Mouse (Mus musculus) liver, embryonic 16.5 days (tissue): ENCODE measurements around the gene Tsacc. TPM values are rescaled to one million over a fixed set of nuclear protein-coding genes. Genes with fewer than 3 reads are reported as not detected.
"Not testable (repeated sequence)": the region's sequence is repeated elsewhere in the genome, so short reads cannot be mapped to it uniquely, and the experiment has no call there.

Source experiments
- ATAC-seq: fragments of 200-750 bp; cut with Nextera tagmentation; 2 replicates; pipeline ENCODE4 v1.8.0; 2017; ENCODE audit warnings: low read depth, mild to moderate bottlenecking, moderate number of reproducible peaks, moderate library complexity
- H3K27ac ChIP-seq: fragments of 300-500 bp; sonication (generic); 2 replicates; pipeline ENCODE4 v1.5.1; 2014; ENCODE audit warnings: mild to moderate bottlenecking, low read length
- H3K27me3 ChIP-seq: fragments of 300-500 bp; sonication (generic); 2 replicates; pipeline ENCODE4 v1.6.1; 2014; ENCODE audit warnings: low read depth, low read length, mixed read lengths; ENCODE audit not compliant: control insufficient read depth, insufficient read depth
- H3K36me3 ChIP-seq: fragments of 300-500 bp; sonication (generic); 2 replicates; pipeline ENCODE4 v1.6.1; 2014; ENCODE audit warnings: mild to moderate bottlenecking; ENCODE audit not compliant: control insufficient read depth, insufficient read depth
- H3K4me1 ChIP-seq: fragments of 300-500 bp; sonication (generic); 2 replicates; pipeline ENCODE4 v1.6.1; 2014; ENCODE audit warnings: low read depth, low read length, mixed read lengths; ENCODE audit not compliant: control insufficient read depth
- H3K4me2 ChIP-seq: fragments of 300-500 bp; sonication (generic); 2 replicates; pipeline ENCODE4 v1.6.1; 2014; ENCODE audit warnings: low read depth, low read length, mixed read lengths
- H3K4me3 ChIP-seq: fragments of 300-500 bp; sonication (generic); 2 replicates; pipeline ENCODE4 v1.5.1; 2014; ENCODE audit warnings: low read depth, mild to moderate bottlenecking, low read length
- H3K9ac ChIP-seq: fragments of 300-500 bp; sonication (generic); 2 replicates; pipeline ENCODE4 v1.6.1; 2014; ENCODE audit warnings: low read depth, low read length
- H3K9me3 ChIP-seq: fragments of 300-500 bp; sonication (generic); replicated peaks from 2 replicates; pipeline ENCODE4 v1.6.1; 2016; ENCODE audit warnings: low read length; ENCODE audit not compliant: control insufficient read depth
- WGBS: fragments of 180-500 bp; shearing (Covaris S2); extraction: QIAGEN DNeasy Blood & Tissue Kit; methylation state at CpG from one replicate; pipeline ENCODE4 v1.1.7; 2014; ENCODE audit not compliant: insufficient replicate concordance; 5-methylcytosine and 5-hydroxymethylcytosine counted together
- polyA plus RNA-seq: library from polyadenylated mRNA; unstranded; fragments of >200 nt; fragmentation: Nextera tagmentation; extraction: Ambion mirVana; gene quantifications from 2 replicates; pipeline ENCODE4 v1.2.1, GENCODE M21; 2015

Gene Tsacc
- polyA plus RNA-seq, 1 experiment from 2014 or later, result 4.1 TPM

DNA sequence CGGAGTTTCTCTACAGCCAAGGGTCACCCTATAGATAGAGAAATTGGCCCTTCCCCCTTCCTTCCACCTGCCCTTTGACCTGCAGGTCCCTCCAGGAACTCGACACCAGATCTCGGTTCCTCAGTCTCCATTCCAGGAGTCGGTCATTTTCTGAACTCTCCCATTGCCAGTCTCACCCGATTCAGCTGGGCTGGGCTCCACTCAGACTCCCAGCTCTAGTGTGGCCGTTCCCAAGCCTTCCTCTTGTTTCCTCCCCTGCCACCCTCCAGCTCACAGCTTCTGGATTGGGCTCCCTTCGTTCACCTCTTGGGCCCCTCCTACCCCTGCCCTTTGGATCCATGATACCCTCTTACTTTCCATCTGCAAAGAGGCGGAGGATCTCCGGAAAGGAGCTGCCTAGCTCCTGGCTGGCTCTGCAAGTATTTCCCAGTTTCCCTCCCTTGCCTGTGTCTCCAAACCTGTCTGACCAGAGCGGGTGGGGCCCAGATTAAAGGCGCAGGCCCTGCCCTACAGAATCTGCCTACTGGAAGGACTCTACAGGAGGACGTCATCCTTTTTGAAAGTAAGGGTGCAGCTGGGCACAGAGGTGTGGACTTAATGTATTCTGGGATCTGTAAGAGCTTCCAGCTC is 37.3 kb upstream of the Tsacc start:
- Histone ChIP-seq H3K27ac (peak overlapping the region; percentile 89), H3K36me3 (no peaks in the 10 kb centered on the region), H3K4me3 (peak overlapping the region; percentile 87), H3K4me2 (peak overlapping the region; percentile 86), H3K9ac (peak overlapping the region; percentile 93; the same call in 1 of the 2 replicates), H3K4me1 (peaks cover 38% of the 10 kb centered on the region), H3K27me3 (no peaks in the 10 kb centered on the region), H3K9me3 (no peaks in the 10 kb centered on the region)
- no peak for ATAC-seq
- WGBS, result 54% methylated on average over 12 of the region's 12 CpGs

DNA sequence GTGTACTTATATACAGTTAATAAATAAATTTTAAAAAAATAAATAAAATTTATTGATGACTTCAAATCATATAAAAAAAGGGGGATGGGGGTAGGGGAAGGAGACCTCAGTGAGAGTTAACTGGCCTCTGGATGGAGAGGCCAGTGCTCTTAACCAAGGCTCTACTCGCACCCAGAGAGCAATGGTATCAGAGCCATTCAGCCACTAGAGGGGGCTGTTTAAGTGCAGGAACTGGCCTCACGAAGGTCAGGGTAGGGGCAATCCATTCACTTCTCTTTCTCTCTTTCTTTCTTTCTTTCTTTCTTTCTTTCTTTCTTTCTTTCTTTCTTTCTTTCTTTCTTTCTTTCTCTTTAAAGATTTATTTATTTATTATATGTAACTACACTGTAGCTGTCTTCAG is 34.5 kb upstream of the Tsacc start:
- 13% methylated on average over 2 of the region's 2 CpGs for WGBS
- no peak overlapping the region for H3K9ac ChIP-seq

DNA sequence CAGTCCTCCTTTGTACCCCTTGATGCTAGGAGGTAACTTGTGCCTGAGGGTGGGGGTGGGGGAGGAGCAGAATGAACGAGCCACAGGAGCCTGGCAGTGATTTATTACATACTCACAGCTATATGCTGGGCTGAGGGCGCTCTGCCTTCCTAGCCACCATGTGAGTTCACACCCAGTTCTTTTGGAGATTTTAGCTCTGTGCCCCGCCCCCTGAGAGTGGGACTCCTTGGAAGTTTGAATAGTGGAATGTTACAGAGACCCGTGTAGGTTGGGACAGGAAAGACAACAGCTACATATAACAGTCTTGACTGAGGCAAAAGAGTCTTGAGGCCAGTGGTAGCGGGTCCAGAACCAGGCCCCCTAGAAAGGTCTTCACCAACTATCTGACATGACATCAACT is 32.2 kb upstream of the Tsacc start:
- WGBS, result 64% methylated on average over 5 of the region's 5 CpGs
- peaks cover 16% of the 10 kb centered on the region for H3K4me1 ChIP-seq
- H3K27me3 ChIP-seq, result no peaks in the 10 kb centered on the region
- no peak overlapping the region for H3K9ac ChIP-seq
- H3K4me3 ChIP-seq, result no peak overlapping the region
- no peak overlapping the region for H3K4me2 ChIP-seq
- H3K36me3 ChIP-seq, result no peaks in the 10 kb centered on the region
- H3K9me3 ChIP-seq, result no peaks in the 10 kb centered on the region
- H3K27ac ChIP-seq, result no peak overlapping the region
- no peak for ATAC-seq

More for the DNA sequence above, 34.5 kb upstream of the Tsacc start:
- Histone ChIP-seq H3K36me3 (no peaks in the 10 kb centered on the region), H3K4me2 (no peak overlapping the region), H3K4me1 (peaks cover 19% of the 10 kb centered on the region), H3K27me3 (no peaks in the 10 kb centered on the region), H3K9me3 (no peaks in the 10 kb centered on the region), H3K27ac (no peak overlapping the region), H3K4me3 (no peak overlapping the region)
- ATAC-seq, result no peak

DNA sequence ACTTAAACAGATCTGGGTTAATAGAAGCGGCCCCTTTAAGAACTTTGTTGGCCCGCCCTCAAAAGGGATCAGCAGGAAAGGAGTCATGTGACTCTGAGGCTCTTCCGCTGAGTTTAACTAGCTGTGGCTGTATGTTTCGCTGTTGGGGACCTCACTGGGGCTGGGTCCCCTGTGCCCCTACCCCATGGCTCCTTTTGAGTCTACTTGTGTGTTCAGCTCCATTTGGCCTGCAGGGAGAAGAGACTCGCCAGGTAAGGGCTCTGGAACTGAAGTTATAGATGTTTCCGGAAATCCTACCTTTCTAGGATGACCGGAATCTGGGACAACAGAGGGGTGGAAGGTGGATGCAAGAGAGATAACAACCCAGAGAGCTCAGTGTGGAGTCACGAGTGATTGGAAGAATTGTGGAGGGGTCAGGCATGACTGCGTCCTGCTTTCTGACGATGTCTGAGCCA is 28.2 kb upstream of the Tsacc start, which contains the start of gene Glmp:
Gene Glmp (plus strand): TSS at position 73 of the 455 bp plus-strand sequence.
- 2% methylated on average over 10 of the region's 10 CpGs for WGBS
- Histone ChIP-seq H3K27me3 (no peaks in the 10 kb centered on the region), H3K4me1 (peaks cover 12% of the 10 kb centered on the region), H3K4me2 (peak within 1 kb of the TSS; percentile 79), H3K9me3 (no peaks in the 10 kb centered on the region), H3K27ac (peak within 1 kb of the TSS; percentile 35), H3K9ac (peak within 1 kb of the TSS; percentile 76), H3K4me3 (peak within 1 kb of the TSS; percentile 72), H3K36me3 (peaks cover 24% of the 10 kb centered on the region)
- peak; percentile 81 for ATAC-seq

DNA sequence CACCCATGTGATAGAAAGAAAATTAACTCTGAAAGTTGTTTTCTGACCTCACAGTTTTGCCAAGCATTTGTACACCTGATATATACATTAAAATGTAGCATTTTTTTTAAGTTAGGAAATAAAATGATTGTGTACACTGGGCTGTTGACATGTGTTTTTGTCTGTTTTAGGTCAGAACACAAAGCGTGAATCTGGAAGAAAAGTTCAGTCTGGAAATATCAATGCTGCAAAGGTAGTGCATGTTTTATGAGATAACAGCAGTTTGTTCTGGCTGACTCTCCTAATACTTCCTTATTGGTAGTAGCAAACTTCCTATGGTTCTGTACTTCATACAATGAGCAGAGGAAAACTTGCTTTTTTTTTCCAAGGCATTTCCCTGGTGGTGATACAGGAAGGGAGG is 2.4 kb upstream of the Tsacc start:
- no peak overlapping the region for H3K9ac ChIP-seq
- H3K4me2 ChIP-seq, result no peak overlapping the region
- H3K36me3 ChIP-seq, result peaks cover 35% of the 10 kb centered on the region
- no peaks in the 10 kb centered on the region for H3K9me3 ChIP-seq
- H3K27ac ChIP-seq, result no peak overlapping the region
- no peak overlapping the region for H3K4me3 ChIP-seq
- H3K27me3 ChIP-seq, result no peaks in the 10 kb centered on the region
- no peak for ATAC-seq
- WGBS, result 26% methylated on average over 1 of the region's 1 CpGs
- peaks cover 15% of the 10 kb centered on the region for H3K4me1 ChIP-seq

DNA sequence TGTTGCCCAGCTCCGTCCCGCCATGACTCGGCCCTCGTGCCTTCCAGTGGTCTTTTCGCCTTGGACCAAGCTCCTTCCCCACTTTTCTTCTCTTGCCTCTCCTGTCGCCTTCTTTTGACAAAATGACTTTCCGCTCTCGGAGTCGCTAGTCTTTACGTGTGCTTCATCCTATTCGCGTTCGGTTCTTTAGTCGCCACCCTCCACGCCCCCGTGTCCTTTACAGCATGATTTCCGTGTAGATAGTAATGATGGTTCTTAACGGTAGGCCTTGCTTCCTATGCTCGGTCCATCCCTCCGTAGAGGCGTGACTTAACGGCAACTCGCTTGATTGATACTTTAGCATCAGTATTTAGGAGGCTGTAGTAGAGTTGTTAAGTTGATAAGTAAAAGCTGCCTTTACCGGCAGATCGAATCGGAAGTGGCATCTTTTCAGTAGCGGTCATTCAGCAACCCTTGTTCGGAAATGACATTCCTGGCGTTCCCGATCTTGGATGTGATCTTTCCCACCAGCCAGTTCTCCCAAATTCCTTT is 587 bp upstream of the Tsacc start:
- under 1% methylated on average over 30 of the region's 30 CpGs for WGBS
- peak overlapping the region; percentile 80 for H3K4me3 ChIP-seq
- 0 out of 2 replicates have a peak, but pooled peaks have one; percentile 7 for ATAC-seq
- H3K36me3 ChIP-seq, result peaks cover 25% of the 10 kb centered on the region
- peak overlapping the region; percentile 90 for H3K27ac ChIP-seq
- peak overlapping the region; percentile 78 for H3K4me2 ChIP-seq
- peaks cover 15% of the 10 kb centered on the region for H3K4me1 ChIP-seq
- peak overlapping the region; percentile 79 for H3K9ac ChIP-seq
- H3K27me3 ChIP-seq, result no peaks in the 10 kb centered on the region
- H3K9me3 ChIP-seq, result no peaks in the 10 kb centered on the region

DNA sequence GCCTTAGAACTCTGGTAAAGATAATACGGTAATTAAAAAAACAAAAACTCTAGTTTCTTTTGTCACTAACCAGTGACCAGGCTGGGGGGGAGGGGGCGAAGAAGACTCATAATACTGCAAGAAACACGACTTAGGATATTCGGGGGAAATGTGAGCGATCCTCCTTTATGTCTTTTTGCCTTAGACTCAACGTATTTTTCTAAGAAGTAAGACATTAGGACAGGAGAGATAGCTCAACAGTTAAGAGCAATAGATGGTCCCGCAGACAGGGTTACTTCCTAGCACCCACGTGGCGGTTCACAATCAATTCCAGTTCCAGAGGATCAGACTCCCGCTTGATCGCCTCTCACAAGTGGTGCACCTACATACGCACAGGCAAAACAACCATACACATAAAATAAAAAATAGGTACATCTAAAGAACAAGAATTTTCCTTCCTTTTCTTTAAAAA is 664 bp downstream of the Tsacc start:
- Histone ChIP-seq H3K27ac (peak overlapping the region; percentile 95), H3K4me2 (peak overlapping the region; percentile 91), H3K4me3 (peak overlapping the region; percentile 80), H3K4me1 (peaks cover 15% of the 10 kb centered on the region), H3K9ac (peak overlapping the region; percentile 73), H3K9me3 (no peaks in the 10 kb centered on the region), H3K27me3 (no peaks in the 10 kb centered on the region), H3K36me3 (peaks cover 14% of the 10 kb centered on the region)
- no peak for ATAC-seq
- WGBS, result under 1% methylated on average over 12 of the region's 12 CpGs

DNA sequence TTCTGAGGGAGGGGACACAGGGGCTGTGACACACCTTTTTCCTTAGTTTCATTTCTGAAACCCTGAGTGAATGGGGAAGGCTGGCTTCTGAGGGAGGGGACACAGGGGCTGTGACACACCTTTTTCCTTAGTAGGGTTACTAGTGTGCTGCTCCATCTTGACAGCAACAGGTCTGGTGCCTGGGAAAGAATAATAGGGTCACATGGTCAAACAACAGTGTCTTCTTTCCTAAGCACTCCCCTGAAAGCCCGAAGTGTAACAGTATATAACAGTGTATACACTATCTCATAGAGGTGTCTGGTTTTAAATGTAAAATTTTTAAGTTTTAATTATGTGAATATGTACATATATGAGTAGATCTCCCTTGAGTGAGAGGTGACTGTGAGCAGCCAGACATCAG is 1.5 kb downstream of the Tsacc start:
- H3K9ac ChIP-seq, result peak overlapping the region; percentile 51
- ATAC-seq, result not testable (repeated sequence)

DNA sequence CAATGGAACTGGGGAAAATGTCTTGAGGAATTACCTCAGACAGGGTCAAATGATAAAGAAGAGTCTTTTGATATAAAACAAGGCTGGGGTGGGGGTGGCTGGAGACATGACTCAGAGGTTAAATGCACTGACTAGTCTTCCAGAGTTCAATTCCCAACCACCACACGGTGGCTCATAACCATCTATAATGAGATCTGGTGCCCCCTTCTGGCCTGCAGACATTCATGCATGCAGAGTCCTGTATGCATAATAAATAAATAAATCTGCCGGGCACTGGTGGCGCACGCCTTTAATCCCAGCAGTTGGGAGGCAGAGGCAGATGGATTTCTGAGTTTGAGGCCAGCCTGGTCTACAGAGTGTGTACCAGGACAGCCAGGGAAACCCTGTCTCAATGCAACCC is 4.8 kb downstream of the Tsacc start:
- WGBS, result 39% methylated on average over 4 of the region's 4 CpGs
- H3K27ac ChIP-seq, result no peak overlapping the region
- no peak overlapping the region for H3K9ac ChIP-seq
- no peak overlapping the region for H3K4me3 ChIP-seq
- H3K4me1 ChIP-seq, result peaks cover 5% of the 10 kb centered on the region
- H3K27me3 ChIP-seq, result no peaks in the 10 kb centered on the region
- H3K4me2 ChIP-seq, result no peak overlapping the region
- no peaks in the 10 kb centered on the region for H3K36me3 ChIP-seq
- no peak for ATAC-seq
- H3K9me3 ChIP-seq, result no peaks in the 10 kb centered on the region

More for the DNA sequence above, 1.5 kb downstream of the Tsacc start:
- not testable (repeated sequence) for H3K27me3 ChIP-seq, H3K4me3 ChIP-seq, H3K36me3 ChIP-seq, H3K9me3 ChIP-seq
- peaks cover 15% of the 10 kb centered on the region for H3K4me1 ChIP-seq
- H3K4me2 ChIP-seq, result peak overlapping the region; percentile 91
- 0 out of 2 replicates have a peak overlapping the region, but pooled peaks have one; percentile 28 for H3K27ac ChIP-seq
- WGBS, result 35% methylated on average over 1 of the region's 1 CpGs
